Mouse (Mus musculus): ENCODE measurements around the gene Slc1a7.

The Slc1a7 gene

DNA sequence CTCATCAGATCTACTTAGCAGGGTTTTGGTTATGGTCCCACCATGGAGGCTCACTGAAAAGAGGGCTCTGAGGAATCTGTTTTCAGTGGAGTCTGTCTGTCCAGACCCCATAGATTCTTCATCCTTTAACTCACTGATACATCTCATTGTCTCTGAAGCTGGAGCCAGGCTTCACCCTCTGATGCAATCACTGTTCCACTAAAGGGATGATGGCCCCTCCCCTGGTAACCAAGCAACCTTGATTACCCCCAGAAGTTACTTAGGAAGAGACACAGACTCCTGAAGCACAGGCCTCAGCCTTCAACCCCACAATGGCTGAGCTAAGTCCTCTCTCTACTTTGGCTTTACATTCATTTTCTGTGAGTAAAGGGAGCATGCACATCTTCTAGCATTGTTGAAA, 1.6 kb downstream of the Slc1a7 start:
- peak; percentile 37 for DNase-seq (ENCODE audit: low spot score)

DNA sequence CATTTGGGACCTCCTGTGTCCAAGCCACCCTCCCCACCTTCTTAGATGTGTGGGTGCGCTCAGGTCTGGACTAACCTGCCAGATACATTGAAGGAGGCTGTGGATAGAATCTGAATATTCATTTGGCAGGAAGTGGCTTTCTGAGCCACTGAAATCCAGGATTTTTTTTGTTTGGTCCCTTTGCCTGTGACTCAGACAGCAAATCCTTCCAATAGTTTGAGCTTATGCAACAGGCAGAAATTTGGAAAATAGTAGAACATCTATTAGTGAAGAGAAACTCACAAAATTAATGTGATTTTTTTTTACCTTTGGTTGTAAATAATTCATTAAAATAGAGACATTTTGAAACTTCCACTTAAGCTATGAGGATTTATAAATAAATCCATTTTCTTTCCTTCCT, 3.0 kb downstream of the Slc1a7 start:
- peak; percentile 23 for DNase-seq (ENCODE audit: low spot score)

DNA sequence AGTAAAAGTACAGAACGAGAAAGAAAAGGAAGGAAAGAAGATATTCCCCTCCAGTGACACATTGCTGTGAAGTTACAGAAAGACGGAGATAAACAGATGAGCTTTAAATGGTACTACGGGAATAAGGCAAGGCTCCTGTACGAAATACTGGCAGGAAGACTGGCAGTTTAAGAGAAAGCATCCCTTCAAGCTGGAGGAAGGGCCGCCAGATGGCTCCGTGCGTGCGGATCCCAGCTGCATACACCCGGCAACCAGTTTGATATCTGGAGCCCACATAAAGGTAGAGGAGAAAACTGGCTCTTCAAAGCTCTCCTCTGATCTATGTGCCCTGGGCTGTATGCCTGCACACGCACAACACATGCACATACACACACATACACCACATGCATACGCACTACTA, 6.4 kb downstream of the Slc1a7 start:
- DNase-seq (ENCODE audit: low spot score), result no peak

DNA sequence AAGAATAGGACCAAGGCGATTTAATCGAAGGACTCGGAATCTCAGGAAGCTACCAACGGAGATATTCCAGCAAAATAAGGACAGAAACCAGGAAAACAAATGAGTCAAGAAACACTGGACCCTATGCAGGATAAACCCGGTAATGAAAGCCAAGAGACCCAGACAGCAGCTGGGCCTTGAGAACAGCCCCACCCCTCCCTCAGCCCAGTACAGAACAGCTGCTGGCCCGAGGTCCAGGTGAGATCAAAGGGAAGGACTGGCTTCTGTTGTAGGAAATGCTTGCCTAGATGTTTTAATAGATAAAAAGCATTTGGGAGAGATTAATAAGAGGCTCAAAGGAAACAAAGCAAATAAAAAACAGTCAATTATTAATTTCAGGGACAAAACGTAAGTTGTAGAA, 6.9 kb downstream of the Slc1a7 start:
- DNase-seq (ENCODE audit: low spot score), result no peak

DNA sequence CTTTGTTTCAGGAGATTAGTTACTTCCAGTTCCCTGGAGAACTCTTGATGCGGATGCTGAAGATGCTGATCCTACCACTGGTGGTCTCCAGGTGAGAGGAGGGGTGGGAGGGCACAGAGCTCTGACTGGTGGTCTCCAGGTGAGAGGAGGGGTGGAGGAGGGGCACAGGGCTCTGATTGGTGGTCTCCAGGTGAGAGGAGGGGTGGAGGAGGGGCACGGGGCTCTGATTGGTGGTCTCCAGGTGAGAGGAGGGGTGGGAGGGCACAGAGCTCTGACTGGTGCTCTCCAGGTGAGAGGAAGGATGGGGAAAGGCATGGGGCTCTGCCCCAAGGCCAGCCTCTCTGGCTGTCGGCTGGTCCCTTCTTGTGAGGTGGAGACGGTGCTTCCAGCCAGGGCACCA, 9.5 kb downstream of the Slc1a7 start:
- DNase-seq (ENCODE audit: low spot score), result no peak

DNA sequence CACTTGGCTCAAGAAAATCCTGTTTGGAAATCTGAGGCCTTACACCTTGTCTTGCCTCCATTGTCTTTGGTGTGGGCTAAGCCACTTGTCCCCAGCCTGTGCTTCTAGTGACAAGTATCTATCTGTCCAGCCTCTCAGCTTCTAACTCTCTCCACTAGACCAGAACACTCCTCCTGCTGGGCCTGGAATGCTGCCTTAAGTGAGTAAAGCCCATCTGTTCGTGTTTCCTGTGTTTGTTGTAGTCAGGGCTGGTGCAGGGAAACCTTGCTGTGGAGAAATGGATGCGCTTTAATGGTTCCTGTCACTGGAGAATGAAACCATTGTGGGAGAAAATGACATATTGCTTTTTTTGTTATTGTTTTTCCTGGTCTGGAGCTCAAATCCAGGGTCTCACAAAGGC, 11.4 kb downstream of the Slc1a7 start:
- no peak for DNase-seq (ENCODE audit: low spot score)

DNA sequence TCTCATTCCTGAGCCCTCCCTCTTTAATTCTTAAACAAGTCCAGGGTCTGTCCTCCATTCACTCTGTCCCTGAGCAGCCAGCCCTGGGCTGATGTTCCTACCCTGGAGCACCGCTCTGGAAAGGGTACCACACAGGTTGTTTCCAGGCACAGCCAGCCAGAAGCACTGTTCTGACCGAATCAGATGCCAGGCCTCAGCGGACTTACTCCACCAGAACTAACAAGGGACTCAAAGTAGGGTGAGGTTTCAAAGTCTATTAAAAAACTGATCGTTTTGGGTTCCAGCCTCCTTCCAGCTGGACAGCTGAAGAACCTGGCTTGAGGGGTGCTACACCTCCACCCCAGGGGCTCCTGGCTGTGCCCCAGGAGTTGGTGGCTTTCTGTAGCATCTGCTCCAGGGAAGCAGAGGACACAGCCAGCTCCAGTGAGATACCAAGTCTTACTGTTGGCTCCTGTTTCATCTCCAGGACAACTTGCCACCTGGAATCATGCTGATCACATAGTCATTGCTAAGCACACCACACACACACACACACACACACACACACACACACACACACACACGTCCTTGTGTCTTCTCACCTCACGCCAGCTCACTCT, 12.0 kb downstream of the Slc1a7 start:
- DNase-seq (ENCODE audit: low spot score), result no peak

DNA sequence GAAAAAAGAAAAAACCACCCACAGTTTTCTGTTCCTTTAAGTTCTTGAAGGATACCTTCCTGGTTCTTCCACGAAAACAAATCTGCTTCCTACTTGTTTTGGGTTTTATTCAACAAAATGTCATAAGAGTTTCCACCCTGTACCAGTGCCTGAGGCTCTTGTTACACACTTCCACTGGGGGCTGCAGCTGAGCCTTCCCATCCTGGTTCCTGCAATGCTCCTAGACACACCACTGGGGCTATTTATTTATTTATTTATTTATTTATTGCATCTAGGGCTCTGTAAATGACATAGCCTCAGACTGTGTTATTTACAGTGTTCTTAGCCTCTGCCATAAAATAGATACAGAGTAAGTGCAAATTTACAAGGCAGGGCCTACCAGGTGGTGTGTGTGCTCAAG, 15.6 kb downstream of the Slc1a7 start:
- DNase-seq (ENCODE audit: low spot score), result no peak

DNA sequence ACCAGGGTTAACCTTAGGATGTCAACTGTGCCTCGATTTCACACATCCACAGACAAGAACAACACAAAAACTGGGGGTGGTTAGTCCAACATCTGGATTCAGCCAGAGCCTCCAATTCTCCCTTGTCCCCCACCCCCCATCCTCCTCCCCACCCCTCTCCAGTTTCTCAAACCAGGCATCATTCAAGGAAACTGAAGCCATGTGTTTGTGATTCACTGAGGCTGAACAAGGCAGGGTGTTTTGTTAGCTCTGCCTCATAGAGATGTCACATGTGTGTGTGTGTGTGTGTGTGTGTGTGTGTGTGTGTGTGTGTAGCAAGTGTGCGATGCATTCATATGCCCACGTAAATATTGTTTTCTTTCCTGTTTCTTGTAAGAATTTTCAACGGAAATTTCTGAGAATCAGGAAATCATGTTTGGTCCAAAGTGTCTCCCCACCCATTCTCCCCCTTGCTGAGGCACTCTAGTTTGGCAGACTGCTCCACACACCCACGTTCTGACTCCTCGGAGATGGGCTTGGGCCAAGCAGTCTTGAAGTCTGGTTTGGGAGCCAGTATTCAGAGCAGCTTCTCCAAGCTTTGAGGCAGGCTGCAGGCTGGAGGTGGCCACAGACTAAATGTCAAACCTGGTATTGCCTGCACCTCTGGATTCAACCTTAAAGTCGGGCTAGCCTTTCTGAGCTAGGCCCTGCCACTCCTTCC, 16.3 kb downstream of the Slc1a7 start:
- no peak for DNase-seq (ENCODE audit: low spot score)

DNA sequence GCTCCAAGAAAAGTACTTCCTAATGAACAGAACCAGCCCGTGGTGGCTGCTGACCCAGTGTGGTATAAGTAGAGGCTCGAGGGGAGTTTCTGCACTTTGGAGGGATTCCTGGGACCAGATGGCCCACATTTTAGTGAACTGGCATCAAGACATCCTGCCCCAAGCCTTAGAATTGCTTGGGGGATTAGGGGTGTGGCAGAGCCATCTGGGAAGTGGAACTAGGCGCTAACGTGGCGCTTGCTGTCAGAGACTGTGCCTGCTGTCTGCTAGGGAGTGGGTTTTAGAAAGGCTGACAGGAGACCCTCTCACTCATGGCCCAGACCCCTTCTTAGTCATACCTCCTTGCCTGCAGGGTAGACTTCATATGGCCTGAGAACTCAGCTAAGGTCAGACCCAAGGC, 17.7 kb downstream of the Slc1a7 start:
- DNase-seq (ENCODE audit: low spot score), result no peak

DNA sequence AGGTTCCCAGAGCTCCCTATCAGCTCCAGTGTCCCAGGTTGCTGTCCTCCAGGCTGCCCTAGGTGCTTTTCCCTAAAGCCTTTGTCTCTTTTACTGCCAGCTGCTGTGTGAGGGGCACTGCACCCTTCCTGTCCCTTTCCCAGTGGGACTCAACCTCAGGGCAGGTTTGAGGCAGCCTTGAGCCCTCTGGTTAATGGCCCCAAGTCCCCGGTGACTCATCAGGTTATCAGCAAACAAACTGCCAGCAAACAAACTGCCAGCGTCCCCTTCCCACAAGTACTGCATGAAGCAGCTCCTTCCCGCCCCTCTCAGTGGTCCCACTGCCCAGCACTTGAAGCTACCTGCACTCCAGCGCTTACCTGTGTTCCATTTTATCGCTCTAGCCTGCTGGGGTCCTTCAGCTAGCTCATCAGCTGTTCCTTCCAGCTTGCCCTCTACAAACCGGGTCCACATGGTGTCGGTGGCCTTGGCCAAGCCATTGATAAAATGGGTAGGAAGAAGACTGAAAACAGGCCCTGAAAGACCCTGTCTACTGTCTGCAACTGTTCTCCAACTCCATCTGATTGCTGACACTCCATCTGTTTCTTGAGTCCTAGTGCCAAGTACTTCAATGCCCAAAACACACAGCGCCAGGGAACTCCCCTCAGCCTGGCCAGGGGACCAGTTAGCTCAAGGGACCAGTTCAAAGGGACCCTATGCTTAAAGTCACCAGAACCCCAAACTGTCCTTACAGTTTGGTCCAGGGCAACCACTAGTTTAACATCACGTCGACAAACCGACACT, 18.4 kb downstream of the Slc1a7 start:
- no peak for DNase-seq (ENCODE audit: low spot score)

DNA sequence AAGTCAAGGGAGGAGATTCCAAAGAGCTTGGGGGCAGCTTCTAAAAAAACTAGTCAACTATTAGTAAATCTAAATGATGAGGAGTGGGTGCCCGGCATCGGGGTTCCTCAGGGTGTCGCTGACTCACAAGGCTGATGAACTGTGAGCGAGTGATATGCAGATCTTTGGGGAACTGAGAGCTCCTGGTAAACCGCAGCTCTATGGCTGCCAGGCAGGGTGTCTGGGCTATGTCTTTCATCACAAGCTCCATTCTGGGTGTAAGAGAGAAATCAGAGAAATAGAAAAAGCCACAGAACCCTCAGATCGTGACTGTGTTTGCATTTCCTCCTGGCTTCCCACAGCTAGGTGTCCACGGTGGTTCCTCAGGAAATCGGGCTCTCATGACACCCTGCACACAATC, 20.8 kb downstream of the Slc1a7 start:
- DNase-seq (ENCODE audit: low spot score), result peak; percentile 62

DNA sequence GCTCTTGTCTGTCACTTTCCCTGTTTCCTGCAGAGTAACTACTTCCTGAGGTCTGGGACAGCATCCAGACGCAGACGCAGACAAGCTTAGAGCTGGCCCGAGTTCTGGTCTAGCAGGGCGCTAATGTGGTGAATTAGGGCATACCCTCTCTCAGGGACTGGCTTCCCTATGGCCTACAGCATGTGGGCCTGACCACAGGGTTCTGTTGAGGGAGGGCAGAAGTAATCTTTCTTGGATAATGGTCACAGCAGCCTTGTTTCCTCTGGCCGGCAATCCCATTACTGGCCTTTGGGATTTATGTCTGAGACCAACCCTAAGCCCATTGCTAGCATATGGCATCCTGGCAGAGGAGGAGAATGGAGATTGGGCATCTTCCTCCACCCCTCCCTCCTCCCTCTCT, 22.7 kb downstream of the Slc1a7 start:
- no peak for DNase-seq (ENCODE audit: low spot score)

DNA sequence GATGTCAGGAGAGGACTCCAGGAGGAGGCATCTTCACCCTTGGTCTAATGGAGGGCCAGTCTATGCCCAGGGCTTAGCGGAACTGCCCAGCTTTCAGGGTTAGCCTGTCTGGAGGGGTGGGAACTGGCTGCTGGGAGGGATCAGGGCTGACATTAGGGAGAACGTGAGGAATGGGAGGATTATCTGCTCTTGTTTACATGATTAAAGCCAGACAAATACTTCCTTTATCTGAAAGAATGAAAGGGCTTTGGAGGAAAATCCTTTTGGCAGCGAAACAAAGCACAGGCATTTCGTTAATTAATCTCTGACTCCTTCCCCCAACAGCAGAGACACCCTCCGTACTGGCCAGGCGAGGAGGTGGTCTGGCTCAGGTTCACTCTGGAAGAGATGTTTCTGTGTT, 23.7 kb downstream of the Slc1a7 start:
- no peak for DNase-seq (ENCODE audit: low spot score)

DNA sequence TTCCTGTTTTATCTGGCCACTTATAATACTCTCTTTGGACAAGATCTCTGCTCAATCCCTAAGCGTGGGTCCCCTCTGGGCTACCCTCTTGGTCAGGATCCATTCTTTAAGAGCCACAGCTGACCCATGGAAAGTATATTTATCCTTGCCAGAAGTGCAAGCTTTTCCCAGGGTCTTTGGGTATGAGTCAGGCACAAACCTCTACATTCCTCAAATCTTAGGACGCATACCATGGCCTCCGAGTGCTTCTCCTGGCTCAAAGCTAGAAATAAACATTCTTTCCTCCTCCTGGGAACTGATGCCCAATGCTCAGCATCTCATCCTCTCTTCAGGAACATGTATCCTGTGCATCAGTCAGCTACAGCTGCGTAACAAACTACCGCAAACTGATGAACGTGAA, 26.9 kb downstream of the Slc1a7 start:
- DNase-seq (ENCODE audit: low spot score), result no peak

DNA sequence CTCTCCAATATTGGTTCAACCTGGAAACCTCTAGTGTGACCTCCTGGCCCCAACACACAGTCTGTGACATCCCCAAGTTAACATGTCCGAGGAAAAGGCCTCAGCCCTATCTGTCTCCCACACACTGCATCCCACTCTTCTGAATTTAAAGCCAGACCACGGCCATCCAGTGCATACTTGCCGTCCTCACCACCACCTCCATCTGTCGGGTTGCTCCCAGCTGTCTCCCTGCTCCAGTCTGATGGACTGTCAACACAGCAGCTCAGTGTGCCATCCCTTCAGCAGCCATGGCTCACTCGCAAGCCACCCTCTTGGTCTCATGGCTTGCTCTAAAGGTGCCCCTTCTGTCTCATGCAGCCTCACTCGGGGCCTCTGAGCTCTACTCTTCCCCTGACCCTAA, 27.6 kb downstream of the Slc1a7 start:
- DNase-seq (ENCODE audit: low spot score), result no peak

DNA sequence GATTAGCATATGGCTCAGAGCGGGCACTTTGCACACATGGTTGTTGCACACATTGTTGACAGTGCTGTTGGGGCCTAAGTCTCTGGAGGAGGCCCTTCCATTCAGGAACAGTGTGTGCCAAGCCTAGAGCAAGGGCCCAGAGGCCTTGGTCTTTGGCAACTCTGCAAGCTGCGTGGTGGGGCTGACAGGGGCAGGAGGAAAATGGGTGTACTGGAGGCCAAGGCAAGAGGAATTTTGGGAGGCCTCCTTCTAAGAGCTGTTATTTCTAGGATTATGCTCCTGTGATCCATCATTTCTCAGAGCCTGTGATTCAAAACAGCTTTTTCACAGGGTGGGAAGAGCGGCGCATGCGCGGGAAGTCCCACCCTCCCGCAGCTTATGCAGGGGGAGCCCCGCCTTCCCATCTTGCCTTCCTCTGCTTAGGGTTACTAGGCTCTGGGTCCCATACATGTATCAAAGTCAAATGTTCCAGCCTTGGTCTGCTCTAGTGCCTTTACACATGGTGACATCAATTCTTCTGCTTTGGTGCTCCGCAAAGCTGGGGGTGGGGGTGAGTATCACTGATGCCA, 28.4 kb downstream of the Slc1a7 start:
- DNase-seq (ENCODE audit: low spot score), result no peak

DNA sequence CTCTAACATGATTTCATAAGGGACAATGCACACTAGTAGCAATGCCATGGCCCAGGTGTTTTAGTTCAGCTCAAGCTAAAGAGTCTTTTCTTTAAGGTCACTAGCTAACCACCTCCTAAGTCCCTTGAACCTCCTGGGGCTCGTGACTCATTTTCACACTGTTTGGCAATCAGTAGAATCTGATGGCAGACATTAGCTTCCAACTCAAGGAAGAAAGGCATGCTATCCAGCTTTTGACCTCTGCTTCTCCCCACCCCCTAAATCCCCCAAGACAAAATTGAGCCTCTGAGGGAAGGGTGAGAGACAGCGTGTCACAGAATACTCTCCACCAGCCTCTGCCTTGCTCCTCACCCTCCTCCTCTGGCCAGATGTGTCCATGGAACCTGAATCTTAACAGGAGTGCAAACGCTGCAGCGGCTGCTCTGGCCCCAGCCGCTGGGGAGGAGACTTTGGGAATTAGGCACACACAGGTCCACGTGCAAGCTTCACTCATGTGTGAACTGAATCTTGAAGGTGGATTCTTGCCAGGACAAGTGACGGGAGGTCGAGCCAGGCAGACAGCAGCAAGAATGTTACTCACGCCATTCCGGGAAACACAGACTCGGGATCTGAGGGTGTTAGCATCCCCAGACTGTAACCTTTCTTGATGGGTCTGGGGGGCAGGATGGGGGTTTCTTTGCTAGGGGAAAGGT, 30.7 kb downstream of the Slc1a7 start:
- DNase-seq (ENCODE audit: low spot score), result peak; percentile 37

DNA sequence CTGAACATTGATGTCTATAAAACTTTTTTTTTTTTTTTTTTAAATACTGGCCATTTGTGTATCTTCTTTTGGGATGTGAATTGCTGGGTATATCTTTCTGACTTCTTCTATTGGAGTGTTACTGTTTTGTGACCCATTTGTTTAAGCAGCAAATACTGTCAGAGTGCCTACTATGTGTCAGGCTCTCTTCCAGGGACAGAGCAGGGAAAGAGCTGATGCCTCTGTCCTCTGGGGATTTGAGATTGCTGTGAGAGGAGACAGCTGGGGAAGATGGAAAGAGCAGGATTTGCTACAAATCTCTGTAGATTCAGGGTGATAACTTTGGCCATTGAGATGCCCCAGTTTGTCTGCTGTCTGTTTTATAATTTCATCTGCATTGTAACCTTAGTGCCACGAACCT, 31.2 kb downstream of the Slc1a7 start:
- DNase-seq (ENCODE audit: low spot score), result no peak

DNA sequence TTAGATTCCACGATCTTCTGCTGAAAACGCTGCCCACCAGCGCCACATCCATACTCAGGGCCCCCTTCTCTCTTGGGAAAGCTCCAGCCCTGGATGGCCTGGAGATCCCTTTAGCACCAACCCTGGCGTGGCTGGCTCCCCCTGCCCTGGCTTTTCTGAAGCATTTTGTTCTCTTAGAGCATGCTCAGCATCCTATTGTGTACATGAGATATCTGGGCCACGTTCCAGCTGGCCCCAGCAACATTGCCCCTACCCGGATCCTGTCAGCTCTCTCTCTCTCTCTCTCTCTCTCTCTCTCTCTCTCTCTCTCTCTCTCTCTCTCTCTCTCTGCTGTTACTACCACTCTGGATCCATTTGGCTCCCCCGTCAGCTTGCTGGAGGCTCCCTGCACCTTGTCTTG, 37.2 kb downstream of the Slc1a7 start:
- no peak for DNase-seq (ENCODE audit: low spot score)

DNA sequence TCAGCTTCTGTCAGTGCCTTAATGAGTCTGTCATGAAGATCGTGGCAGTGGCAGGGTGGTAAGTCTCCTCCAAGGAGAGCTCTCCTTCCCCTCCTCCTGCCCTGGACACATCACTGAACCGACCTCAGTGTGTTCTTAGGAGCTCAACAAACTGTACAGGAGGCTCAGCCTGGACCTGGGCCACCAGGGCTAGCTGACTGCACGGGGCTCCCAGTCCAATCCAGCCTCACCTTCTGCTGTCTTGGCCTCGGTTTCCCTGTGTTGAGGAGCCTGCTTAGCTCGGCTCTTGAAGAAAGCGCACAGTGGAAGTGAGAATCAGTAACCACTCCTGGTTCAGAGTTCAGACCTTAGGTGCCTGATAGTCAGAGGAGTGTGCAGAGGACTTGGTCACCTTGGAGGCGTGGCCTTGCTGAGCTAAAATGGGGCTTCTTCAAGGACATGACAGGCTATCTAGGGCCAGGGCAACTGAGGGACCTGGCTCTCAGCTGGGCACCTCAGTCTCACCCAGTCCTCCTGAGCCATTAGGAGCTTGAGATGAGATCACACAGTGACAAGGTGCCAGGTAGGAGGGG, 39.5 kb downstream of the Slc1a7 start:
- no peak for DNase-seq (ENCODE audit: low spot score)

DNA sequence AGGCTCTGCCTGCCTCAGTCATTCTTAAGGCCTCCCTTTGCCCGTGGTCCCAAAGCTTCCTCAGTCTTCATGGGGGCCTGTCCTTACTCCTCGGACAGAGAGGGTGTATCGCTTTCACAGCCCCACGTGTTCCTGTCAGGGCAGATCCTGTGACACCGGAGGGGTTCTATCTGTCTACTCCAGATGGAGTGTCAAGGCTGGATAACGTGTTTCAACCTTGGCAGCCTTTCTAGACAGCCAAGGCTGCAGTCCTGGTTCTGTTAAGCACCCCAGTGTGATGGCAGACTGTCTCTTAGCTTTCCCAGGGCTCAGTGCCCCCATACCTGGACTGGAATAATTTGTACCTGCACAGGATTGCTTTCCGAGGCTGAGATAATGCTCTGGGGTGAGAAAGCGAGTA, 40.4 kb downstream of the Slc1a7 start:
- no peak for DNase-seq (ENCODE audit: low spot score)
